Mouse (Mus musculus) stomach, postnatal 0 days (tissue): ENCODE data around the gene St8sia6.

ENCODE experiments used
- CTCF ChIP-seq: IDR thresholded peaks from 2 replicates; pipeline ENCODE4 v1.5.1; 2016; ENCODE audit warnings: antibody characterized with exemption, low read depth, mild to moderate bottlenecking, moderate library complexity
- EP300 ChIP-seq: optimal IDR thresholded peaks from 2 replicates; pipeline ENCODE3; 2016; ENCODE audit warnings: antibody characterized with exemption

GRCm38 (mm10) chr2:13791598-13791997, 2.3 kb downstream of the St8sia6 start:
- TF ChIP-seq CTCF (no peak), EP300 (no peak)
